Mouse (Mus musculus) MEL (cell line): Measurements from ENCODE around the gene Dnajc5. TPM values are rescaled to one million over a fixed set of nuclear protein-coding genes. Genes with fewer than 3 reads are reported as not detected.

Experiments
- DNase-seq: peaks from one replicate; pipeline ENCODE4 v3.0.0; 2011; ENCODE audit warnings: low read depth, low spot score
- H3K27ac ChIP-seq: 2 replicates; pipeline ENCODE4 v1.5.1; 2012; ENCODE audit warnings: low read depth, mild to moderate bottlenecking, control low read depth, low read length, moderate library complexity; ENCODE audit not compliant: control insufficient read depth
- H3K27me3 ChIP-seq, 2 experiments: fragments of 150-350 bp in 1 of 2; sonication (generic) in 1 of 2; 2 replicates each; pipeline ENCODE4 v1.6.1; 2012; ENCODE audit warnings: low read length in 2 of 2, mild to moderate bottlenecking in 2 of 2, improper control_type of control experiment in 1 of 2, moderate library complexity in 1 of 2; ENCODE audit not compliant: insufficient read depth in 2 of 2, control insufficient read depth in 1 of 2
- H3K36me3 ChIP-seq, 2 experiments: 2 replicates each; pipeline ENCODE4 v1.6.1; 2012 to 2014; ENCODE audit warnings: low read length in 2 of 2, improper control_type of control experiment in 1 of 2, inconsistent platforms in 1 of 2, mild to moderate bottlenecking in 1 of 2; ENCODE audit not compliant: insufficient read depth in 2 of 2, control insufficient read depth in 1 of 2
- H3K4me1 ChIP-seq, 2 experiments: fragments of 150-350 bp in 1 of 2; sonication (generic) in 1 of 2; 2 replicates each; pipeline ENCODE4 v1.6.1; 2012; ENCODE audit warnings: low read length in 2 of 2, improper control_type of control experiment in 1 of 2, mild to moderate bottlenecking in 1 of 2; ENCODE audit not compliant: insufficient read depth in 2 of 2, control insufficient read depth in 1 of 2
- H3K4me3 ChIP-seq, 2 experiments: fragments of 150-350 bp in 1 of 2; sonication (generic) in 1 of 2; 2 replicates each; pipeline ENCODE4 v1.5.1; 2012; ENCODE audit warnings: low read depth in 2 of 2, low read length in 2 of 2, mild to moderate bottlenecking in 2 of 2, moderate library complexity in 2 of 2, control low read depth in 1 of 2, improper control_type of control experiment in 1 of 2; ENCODE audit not compliant: control insufficient read depth in 1 of 2, insufficient read depth in 1 of 2
- H3K79me2 ChIP-seq: 2 replicates; pipeline ENCODE4 v1.6.1; 2012; ENCODE audit warnings: mild to moderate bottlenecking, low read length, moderate library complexity; ENCODE audit not compliant: control insufficient read depth, poor library complexity, insufficient read depth
- H3K9ac ChIP-seq: 2 replicates; pipeline ENCODE4 v1.6.1; 2012; ENCODE audit warnings: low read depth, mild to moderate bottlenecking, control low read depth, low read length, moderate library complexity; ENCODE audit not compliant: control insufficient read depth, poor library complexity, severe bottlenecking
- H3K9me3 ChIP-seq: fragments of 150-350 bp; sonication (generic); replicated peaks from 2 replicates; pipeline ENCODE4 v1.6.1; 2012; ENCODE audit warnings: mild to moderate bottlenecking, low read length, improper control_type of control experiment, moderate library complexity; ENCODE audit not compliant: insufficient read depth
- CHD2 ChIP-seq: IDR thresholded peaks from 2 replicates; pipeline ENCODE4 v1.6.1; 2011; ENCODE audit warnings: low read length, improper control_type of control experiment
- CTCF ChIP-seq, 3 experiments: IDR thresholded peaks in 2 of 3; conservative IDR thresholded peaks in 1 of 3; 2 replicates each; pipeline ENCODE4 v1.5.1; 2011 to 2012; ENCODE audit warnings: low read length in 3 of 3, low read depth in 2 of 3, mild to moderate bottlenecking in 2 of 3, improper control_type of control experiment in 1 of 3, inconsistent platforms in 1 of 3, mixed read lengths in 1 of 3, moderate library complexity in 1 of 3; ENCODE audit not compliant: control insufficient read depth in 1 of 3, insufficient read depth in 1 of 3, poor library complexity in 1 of 3, severe bottlenecking in 1 of 3
- E2F4 ChIP-seq: IDR thresholded peaks from 2 replicates; pipeline ENCODE4 v1.6.1; 2011; ENCODE audit warnings: low read depth, low read length, improper control_type of control experiment, borderline replicate concordance
- ELF1 ChIP-seq: IDR thresholded peaks from 2 replicates; pipeline ENCODE4 v1.6.1; 2014; ENCODE audit warnings: low read depth, mild to moderate bottlenecking, inconsistent platforms, low read length, improper control_type of control experiment, moderate library complexity
- EP300 ChIP-seq, 2 experiments: IDR thresholded peaks; 2 replicates each; pipeline ENCODE4 v1.6.1; 2011; ENCODE audit warnings: improper control_type of control experiment in 2 of 2, low read length in 2 of 2, low read depth in 1 of 2, mild to moderate bottlenecking in 1 of 2
- GABPA ChIP-seq: IDR thresholded peaks from 2 replicates; pipeline ENCODE4 v1.6.1; 2012; ENCODE audit warnings: low read depth, mild to moderate bottlenecking, inconsistent platforms, low read length, improper control_type of control experiment, moderate library complexity
- MAFK ChIP-seq: IDR thresholded peaks from 2 replicates; pipeline ENCODE4 v1.6.1; 2011; ENCODE audit warnings: low read depth, mild to moderate bottlenecking, low read length, improper control_type of control experiment, borderline replicate concordance
- MAZ ChIP-seq: IDR thresholded peaks from 2 replicates; pipeline ENCODE4 v1.6.1; 2012; ENCODE audit warnings: low read depth, mild to moderate bottlenecking, inconsistent platforms, low read length, improper control_type of control experiment
- MYB ChIP-seq: IDR thresholded peaks from 2 replicates; pipeline ENCODE4 v1.6.1; 2011; ENCODE audit warnings: mild to moderate bottlenecking, low read depth, low read length, improper control_type of control experiment
- MYC ChIP-seq: IDR thresholded peaks from 2 replicates; pipeline ENCODE4 v1.6.1; 2011; ENCODE audit warnings: low read depth, mild to moderate bottlenecking, low read length, improper control_type of control experiment, moderate library complexity
- NELFE ChIP-seq: IDR thresholded peaks from 2 replicates; pipeline ENCODE4 v1.6.1; 2011; ENCODE audit warnings: low read depth, low read length, improper control_type of control experiment
- NRF1 ChIP-seq: IDR thresholded peaks from 2 replicates; pipeline ENCODE4 v1.6.1; 2014; ENCODE audit warnings: low read depth, mild to moderate bottlenecking, inconsistent platforms, low read length, improper control_type of control experiment, moderate library complexity; ENCODE audit not compliant: poor library complexity, insufficient read depth, severe bottlenecking
- POLR2AphosphoS2 ChIP-seq: IDR thresholded peaks from 2 replicates; pipeline ENCODE4 v1.6.1; 2011; ENCODE audit warnings: low read length, improper control_type of control experiment
- SMC3 ChIP-seq: IDR thresholded peaks from 2 replicates; pipeline ENCODE4 v1.6.1; 2011; ENCODE audit warnings: low read depth, low read length, improper control_type of control experiment
- TAL1 ChIP-seq: IDR thresholded peaks from 2 replicates; pipeline ENCODE4 v1.6.1; 2012; ENCODE audit warnings: mild to moderate bottlenecking, inconsistent platforms, low read length, moderate library complexity, mixed read lengths
- TBP ChIP-seq: IDR thresholded peaks from 2 replicates; pipeline ENCODE4 v1.8.0; 2011; ENCODE audit warnings: low read depth, low read length, improper control_type of control experiment
- USF1 ChIP-seq: IDR thresholded peaks from 2 replicates; pipeline ENCODE4 v1.6.1; 2014; ENCODE audit warnings: low read depth, mild to moderate bottlenecking, inconsistent platforms, low read length, improper control_type of control experiment, moderate library complexity
- ZKSCAN1 ChIP-seq: IDR thresholded peaks from 2 replicates; pipeline ENCODE4 v1.6.1; 2012; ENCODE audit warnings: low read depth, mild to moderate bottlenecking, inconsistent platforms, low read length, improper control_type of control experiment, moderate library complexity
- ZNF384 ChIP-seq: IDR thresholded peaks from 2 replicates; pipeline ENCODE4 v1.6.1; 2012; ENCODE audit warnings: low read depth, mild to moderate bottlenecking, inconsistent platforms, low read length, improper control_type of control experiment
- polyA plus RNA-seq, 2 experiments: library from polyadenylated mRNA; stranded (reverse) in 1 of 2; unstranded in 1 of 2; fragments of >175 nt in 1 of 2; fragments of >200 nt in 1 of 2; gene quantifications; 2 replicates each; pipeline versions ENCODE4 v1.2.1 to v1.2.4; 2012; ENCODE audit warnings: low replicate concordance in 2 of 2, low read depth in 1 of 2; ENCODE audit not compliant: insufficient read length in 2 of 2, insufficient read depth in 1 of 2, missing spikeins in 1 of 2
- total RNA-seq: library from RNA; depleted of rRNA; stranded (reverse); fragments of 300-350 nt; gene quantifications from 2 replicates; pipeline ENCODE4 v1.2.3, GENCODE M21; 2012

Gene Dnajc5
- total and polyA plus RNA-seq, 3 experiments = 51.9 to 338 (median 57.9) TPM

DNA sequence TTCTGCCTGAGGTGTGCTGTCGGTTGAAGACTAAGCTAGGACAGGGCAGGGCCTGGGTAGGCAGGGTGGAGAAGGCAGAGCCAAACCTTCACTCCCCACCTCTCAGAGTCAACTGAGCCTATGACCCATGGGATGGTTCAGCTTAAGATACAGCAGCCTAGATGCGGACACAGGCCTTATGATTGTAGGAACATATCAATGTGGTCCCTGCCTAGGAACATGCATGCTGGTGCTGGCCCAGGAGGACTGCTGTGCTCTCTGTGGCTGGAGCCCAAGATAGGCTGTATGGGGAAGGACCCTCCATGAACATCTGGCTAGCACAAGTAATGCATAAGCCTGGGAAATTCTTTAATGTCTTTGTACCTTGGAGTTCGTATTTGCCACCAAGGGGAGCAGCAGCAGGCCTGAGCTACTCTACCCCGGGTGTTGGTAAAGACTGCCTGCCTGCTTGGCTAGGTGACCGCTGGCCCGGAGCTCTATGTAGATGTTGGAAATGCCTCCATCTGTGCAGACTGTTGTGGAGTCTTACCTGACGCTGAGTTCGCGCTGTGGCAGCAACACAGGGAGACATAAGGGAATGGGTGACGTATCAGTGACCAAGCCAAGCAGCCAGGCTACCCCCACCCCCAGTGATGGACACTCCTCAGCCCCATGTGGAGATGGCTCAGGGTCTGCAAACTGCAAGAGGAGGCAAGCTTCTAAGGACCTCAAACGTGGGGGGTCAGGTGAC, 51.8 kb downstream of the Dnajc5 start:
- H3K36me3 ChIP-seq = peaks cover 0 to 4% of the 10 kb centered on the region in 2 experiments; a peak in 2 of 4 replicates
- DNase-seq = no peak
- no peaks in the 10 kb centered on the region for H3K27me3 ChIP-seq
- no peak for TF ChIP-seq ZKSCAN1
- no peak for TF ChIP-seq MAFK
- TF ChIP-seq TBP = no peak
- TF ChIP-seq TAL1 = no peak
- no peak for TF ChIP-seq ELF1
- no peak for TF ChIP-seq CHD2
- no peak for TF ChIP-seq MYC
- no peak for TF ChIP-seq CTCF (IDR thresholded peaks at IDR 0.05 in 2 of 3, conservative IDR thresholded peaks at IDR 0.05 in 1 of 3; ENCODE audit: control insufficient read depth in 1 of 3, insufficient read depth in 1 of 3, low read depth in 2 of 3, low read length in 3 of 3, poor library complexity in 1 of 3, severe bottlenecking in 1 of 3)
- no peak for TF ChIP-seq E2F4
- TF ChIP-seq MYB = no peak
- no peak for TF ChIP-seq NELFE
- TF ChIP-seq MAZ = no peak
- TF ChIP-seq POLR2AphosphoS2 = no peak
- no peak for TF ChIP-seq SMC3
- no peak for TF ChIP-seq NRF1
- no peak for TF ChIP-seq GABPA
- no peak for TF ChIP-seq EP300 (IDR thresholded peaks at IDR 0.05; ENCODE audit: low read depth in 1 of 2, low read length in 2 of 2)
- no peaks in the 10 kb centered on the region for H3K79me2 ChIP-seq
- H3K4me3 ChIP-seq = no peak overlapping the region
- H3K9ac ChIP-seq = no peak overlapping the region
- H3K27ac ChIP-seq = no peak overlapping the region
- peaks cover 5 to 7% of the 10 kb centered on the region in 2 experiments; a peak in 3 of 4 replicates for H3K4me1 ChIP-seq
- H3K9me3 ChIP-seq = no peaks in the 10 kb centered on the region

DNA sequence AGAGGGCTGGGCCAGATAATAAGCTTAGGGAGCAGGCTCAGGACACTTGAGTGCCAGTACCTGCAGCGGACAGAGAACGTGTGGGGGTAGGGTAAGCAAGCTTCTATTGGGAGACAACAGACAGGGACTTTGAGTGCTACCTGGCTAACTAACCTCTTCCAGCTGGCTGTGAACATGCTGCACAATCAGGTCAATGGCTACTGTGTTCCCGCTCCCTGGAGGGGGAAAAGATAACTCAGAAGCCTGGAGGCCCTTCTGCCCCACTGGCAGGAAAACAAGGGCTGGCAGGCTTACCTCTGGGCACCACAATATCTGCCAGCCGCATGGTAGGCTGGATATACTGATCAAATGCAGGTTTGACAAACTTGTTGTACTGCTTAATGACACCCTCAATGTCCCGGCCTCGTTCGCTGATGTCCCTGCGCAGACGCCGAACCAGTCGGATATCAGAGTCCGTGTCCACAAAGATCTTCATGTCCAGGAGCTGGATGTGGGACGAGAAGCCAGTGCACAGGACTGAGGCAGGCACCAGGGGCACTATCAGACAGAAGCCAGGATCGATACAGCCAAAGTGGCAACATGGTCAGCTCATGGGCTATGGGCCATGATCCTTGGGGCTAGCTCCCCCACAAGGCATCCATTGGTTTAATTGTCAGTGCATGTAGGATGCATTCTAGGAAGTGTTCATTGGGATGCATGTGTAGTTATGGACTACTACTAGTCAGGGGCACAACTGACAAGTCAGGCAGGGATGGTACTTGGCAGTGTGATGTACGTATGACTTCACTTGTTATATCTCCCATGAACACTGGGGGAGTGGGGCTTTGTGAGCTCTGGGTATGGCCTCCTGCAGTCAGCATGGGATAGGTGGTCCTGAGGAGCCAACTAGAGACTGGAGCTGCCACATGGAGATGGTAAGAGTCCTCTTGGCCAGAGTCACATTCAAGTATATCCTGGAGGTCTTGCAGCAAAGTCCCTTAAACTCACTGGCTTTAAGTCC, 52.9 kb downstream of the Dnajc5 start:
- H3K4me3 ChIP-seq = no peak overlapping the region

More for the DNA sequence above, 52.9 kb downstream of the Dnajc5 start:
- Histone ChIP-seq H3K9ac (no peak overlapping the region), H3K4me1 (peaks cover 15 to 16% of the 10 kb centered on the region in 2 experiments; a peak in 3 of 4 replicates), H3K79me2 (no peaks in the 10 kb centered on the region), H3K27ac (no peak overlapping the region), H3K27me3 (no peaks in the 10 kb centered on the region), H3K36me3 (peaks cover 0 to 16% of the 10 kb centered on the region in 2 experiments; a peak in 2 of 4 replicates), H3K9me3 (no peaks in the 10 kb centered on the region)
- no peak for DNase-seq
- TF ChIP-seq USF1 = no peak
- TF ChIP-seq ZKSCAN1 = no peak
- TF ChIP-seq NELFE = no peak
- TF ChIP-seq POLR2AphosphoS2 = no peak
- TF ChIP-seq ZNF384 = no peak
- no peak for TF ChIP-seq CTCF (IDR thresholded peaks at IDR 0.05 in 2 of 3, conservative IDR thresholded peaks at IDR 0.05 in 1 of 3; ENCODE audit: control insufficient read depth in 1 of 3, insufficient read depth in 1 of 3, low read depth in 2 of 3, low read length in 3 of 3, poor library complexity in 1 of 3, severe bottlenecking in 1 of 3)
- TF ChIP-seq, all 39 proteins: peak for 0
